In genomic region chr8:114746373-114746772, GRCm38 (mm10) we compare ENCODE assay signal across 19 mouse cellular contexts.
A peak's percentile ranks its signal among the peaks of the same experiment; 100 is the strongest.
DNase-seq lines count a peak whose midpoint lies in the region; ATAC-seq and TF ChIP-seq lines count a peak whose summit lies in the region.
"Had no signal": no experiment of that assay in that cellular context is flagged by ENCODE, and none has a peak within 500 bp of the region (broad histone marks: within the 10 kb centered on the region; RNA-seq: fewer than 3 reads in every experiment).

No protein-coding gene starts in this region.

- H3K4me2 ChIP-seq in forebrain, embryonic 14.5 days (ENCODE audit: low read length), result no peak overlapping the region
- no peak overlapping the region for H3K4me2 ChIP-seq in liver, postnatal 0 days (ENCODE audit: low read depth, low read length)
- no peak overlapping the region for H3K4me2 ChIP-seq in liver, embryonic 12.5 days
- H3K4me2 ChIP-seq: embryonic facial prominence, embryonic 13.5 days; forebrain, embryonic 13.5 days; limb, embryonic 15.5 days; stomach, embryonic 15.5 days had no signal

- no peak overlapping the region for H3K27ac ChIP-seq in forebrain, embryonic 14.5 days (ENCODE audit: low read depth, low read length)
- no peak overlapping the region for H3K27ac ChIP-seq in forebrain, embryonic 10.5 days
- H3K27ac ChIP-seq in liver, postnatal 0 days (ENCODE audit: low read depth), result no peak overlapping the region
- no peak overlapping the region for H3K27ac ChIP-seq in liver, embryonic 12.5 days
- H3K27ac ChIP-seq: embryonic facial prominence, embryonic 13.5 days; forebrain, embryonic 13.5 days; limb, embryonic 15.5 days; stomach, embryonic 15.5 days had no signal

- H3K9ac ChIP-seq in forebrain, embryonic 14.5 days (ENCODE audit: low read length), result no peak overlapping the region
- H3K9ac ChIP-seq in liver, postnatal 0 days (replicated peaks), result no peak overlapping the region
- no peak overlapping the region for H3K9ac ChIP-seq in liver, embryonic 12.5 days
- H3K9ac ChIP-seq: embryonic facial prominence, embryonic 13.5 days; forebrain, embryonic 13.5 days; limb, embryonic 15.5 days; stomach, embryonic 15.5 days had no signal

- H3K9me3 ChIP-seq in forebrain, embryonic 14.5 days (replicated peaks; ENCODE audit: control insufficient read depth, low read length), result no peaks in the 10 kb centered on the region
- H3K9me3 ChIP-seq in forebrain, embryonic 10.5 days, result no peaks in the 10 kb centered on the region
- no peaks in the 10 kb centered on the region for H3K9me3 ChIP-seq in liver, postnatal 0 days (ENCODE audit: low read length)
- no peaks in the 10 kb centered on the region for H3K9me3 ChIP-seq in liver, embryonic 12.5 days (replicated peaks)
- H3K9me3 ChIP-seq: embryonic facial prominence, embryonic 13.5 days; forebrain, embryonic 13.5 days; limb, embryonic 15.5 days; stomach, embryonic 15.5 days had no signal

- no peak for TF ChIP-seq EP300 in liver, postnatal 0 days (IDR thresholded peaks at IDR 0.05; ENCODE audit: low read depth)

- peak; percentile 73 for DNase-seq in forebrain, embryonic 14.5 days (ENCODE audit: low spot score)
- no peak for DNase-seq in forebrain, embryonic 10.5 days (ENCODE audit: extremely low spot score, low spot score)
- DNase-seq in liver, postnatal 0 days, result no peak
- DNase-seq in A20 (ENCODE audit: low read depth, low spot score), result peak; percentile 13
- peak; percentile 78 for DNase-seq in brain, embryonic 14.5 days (ENCODE audit: low read depth)
- DNase-seq in cerebellum, adult 9-10 months, result no peak
- DNase-seq in right cerebral cortex, postnatal 10 days (ENCODE audit: low spot score in 2 of 2), result no peak
- DNase-seq: adrenal gland, postnatal 10 days; cerebellum, postnatal 36 days; heart, postnatal 10 days; kidney, postnatal 4 days; lung, postnatal 36 days had no signal

- TF ChIP-seq CTCF in liver, postnatal 0 days (IDR thresholded peaks at IDR 0.05; ENCODE audit: low read depth), result peak; percentile 32
- peak; percentile 44; the same call in 1 of the 2 replicates for TF ChIP-seq CTCF in brain, embryonic 14.5 days (IDR thresholded peaks at IDR 0.05; ENCODE audit: borderline replicate concordance, extremely low read depth, insufficient read depth, insufficient read length)

- peak; percentile 52; the same call in 1 of the 2 replicates for ATAC-seq in forebrain, embryonic 14.5 days
- no peak for ATAC-seq in liver, postnatal 0 days
- no peak for ATAC-seq in liver, embryonic 12.5 days
- ATAC-seq: forebrain, embryonic 13.5 days; inflammation-experienced regulatory T-cells, adult 6 months; midbrain, embryonic 16.5 days had no signal

- 33% methylated on average over 2 of the region's 2 CpGs for WGBS in forebrain, embryonic 14.5 days
- WGBS in forebrain, embryonic 10.5 days, result 58% methylated on average over 2 of the region's 2 CpGs
- WGBS in liver, postnatal 0 days (ENCODE audit: insufficient replicate concordance), result 55% methylated on average over 2 of the region's 2 CpGs
- WGBS in liver, embryonic 12.5 days (ENCODE audit: insufficient replicate concordance), result 46% methylated on average over 2 of the region's 2 CpGs

- no peaks in the 10 kb centered on the region for H3K36me3 ChIP-seq in forebrain, embryonic 14.5 days (ENCODE audit: control insufficient read depth, insufficient read depth, low read length)
- no peaks in the 10 kb centered on the region for H3K36me3 ChIP-seq in forebrain, embryonic 10.5 days (replicated peaks)
- no peaks in the 10 kb centered on the region for H3K36me3 ChIP-seq in liver, postnatal 0 days (replicated peaks; ENCODE audit: insufficient read depth, low read length)
- no peaks in the 10 kb centered on the region for H3K36me3 ChIP-seq in liver, embryonic 12.5 days
- H3K36me3 ChIP-seq: embryonic facial prominence, embryonic 13.5 days; limb, embryonic 15.5 days; stomach, embryonic 15.5 days had no signal

- H3K27me3 ChIP-seq in forebrain, embryonic 14.5 days (replicated peaks; ENCODE audit: control insufficient read depth, insufficient read depth, low read length), result no peaks in the 10 kb centered on the region
- H3K27me3 ChIP-seq in forebrain, embryonic 10.5 days (ENCODE audit: poor library complexity, severe bottlenecking), result no peaks in the 10 kb centered on the region
- no peaks in the 10 kb centered on the region for H3K27me3 ChIP-seq in liver, postnatal 0 days (ENCODE audit: insufficient read depth, low read length)
- H3K27me3 ChIP-seq in liver, embryonic 12.5 days (replicated peaks), result peaks cover 11% of the 10 kb centered on the region
- H3K27me3 ChIP-seq: embryonic facial prominence, embryonic 13.5 days; limb, embryonic 15.5 days; stomach, embryonic 15.5 days had no signal

- TF ChIP-seq POLR2A in brain, embryonic 14.5 days (IDR thresholded peaks at IDR 0.05; ENCODE audit: borderline replicate concordance, extremely low read depth, insufficient read depth, insufficient read length, poor library complexity, severe bottlenecking), result no peak

- peaks cover 5% of the 10 kb centered on the region; the same call in 1 of the 2 replicates for H3K4me1 ChIP-seq in forebrain, embryonic 14.5 days (ENCODE audit: control insufficient read depth, insufficient read depth, low read length)
- H3K4me1 ChIP-seq in forebrain, embryonic 10.5 days, result peaks cover 38% of the 10 kb centered on the region
- no peaks in the 10 kb centered on the region for H3K4me1 ChIP-seq in liver, postnatal 0 days (ENCODE audit: insufficient read depth)
- H3K4me1 ChIP-seq in liver, embryonic 12.5 days, result no peaks in the 10 kb centered on the region
- H3K4me1 ChIP-seq: limb, embryonic 15.5 days had no signal

- H3K4me3 ChIP-seq in forebrain, embryonic 14.5 days (ENCODE audit: low read depth, low read length), result no peak overlapping the region
- H3K4me3 ChIP-seq in forebrain, embryonic 10.5 days, result no peak overlapping the region
- no peak overlapping the region for H3K4me3 ChIP-seq in liver, postnatal 0 days (ENCODE audit: low read depth, low read length)
- no peak overlapping the region for H3K4me3 ChIP-seq in liver, embryonic 12.5 days
- H3K4me3 ChIP-seq: embryonic facial prominence, embryonic 13.5 days; forebrain, embryonic 13.5 days; limb, embryonic 15.5 days; stomach, embryonic 15.5 days had no signal

Comparison
In these comparisons a context has a peak if more than half of its experiments do, and no peak if none do; other contexts are left out.
1. DNase-seq: peak in forebrain, embryonic 14.5 days (single experiment), A20 (single experiment) and brain, embryonic 14.5 days (single experiment); none in forebrain, embryonic 10.5 days (single experiment), liver, postnatal 0 days (single experiment), cerebellum, adult 9-10 months (single experiment) and right cerebral cortex, postnatal 10 days (0 of 2).